ENCODE assay signal across 8 mouse cellular contexts in the genomic region with DNA sequence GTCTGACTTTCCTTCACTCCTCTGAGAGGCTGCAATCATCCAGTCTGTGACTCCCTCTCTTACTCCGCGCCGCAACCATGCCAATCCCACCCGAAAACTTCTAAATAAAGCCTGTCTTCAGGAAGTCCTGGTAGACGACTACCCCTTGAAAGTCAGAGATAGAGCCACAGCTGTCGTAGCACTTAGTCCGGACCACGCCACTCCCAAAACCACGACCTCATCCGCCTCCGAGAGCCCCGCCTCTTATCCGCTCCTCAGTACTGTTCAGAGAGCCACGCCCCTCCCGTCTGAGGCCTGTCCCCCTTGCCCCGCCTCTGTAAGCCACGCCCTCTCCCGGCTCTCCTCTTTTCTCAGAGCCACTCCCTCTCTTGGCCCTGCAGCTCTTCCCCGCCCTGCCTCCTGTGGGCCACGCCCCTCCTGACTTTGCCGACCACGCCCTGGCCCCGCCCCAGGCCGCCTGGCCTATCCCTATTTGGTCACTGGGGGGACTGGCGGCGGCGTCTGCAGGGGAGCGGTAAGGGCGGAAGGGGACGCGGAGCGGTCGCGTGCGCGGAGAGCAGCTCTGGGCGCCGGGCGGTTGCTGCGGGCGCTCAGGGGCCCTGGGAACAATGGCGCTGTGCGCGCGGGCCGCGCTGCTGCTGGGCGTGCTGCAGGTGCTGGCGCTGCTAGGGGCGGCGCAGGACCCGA. TPM values are rescaled to one million over a fixed set of nuclear protein-coding genes. Genes with fewer than 3 reads are reported as not detected.
A peak's percentile ranks its signal among the peaks of the same experiment; 100 is the strongest.
DNase-seq lines count a peak whose midpoint lies in the region; ATAC-seq and TF ChIP-seq lines count a peak whose summit lies in the region.

A gene (plus strand): TSS at position 428 of the 687 bp plus-strand sequence.

- 0% methylated on average over 52 of the region's 52 CpGs for WGBS in embryonic facial prominence, embryonic 13.5 days
- under 1% methylated on average over 52 of the region's 52 CpGs for WGBS in kidney, adult 2 months
- 1% methylated on average over 52 of the region's 52 CpGs for WGBS in limb, embryonic 12.5 days
- under 1% methylated on average over 50 of the region's 52 CpGs for WGBS in midbrain, embryonic 15.5 days
- WGBS in spleen, adult 2 months = under 1% methylated on average over 50 of the region's 52 CpGs

- TF ChIP-seq POLR2A in kidney, adult 2 months (IDR thresholded peaks at IDR 0.05; ENCODE audit: low read depth, low read length) = no peak
- peak; percentile 81 for TF ChIP-seq POLR2A in spleen, adult 2 months (IDR thresholded peaks at IDR 0.05; ENCODE audit: low read depth, low read length)

- peaks cover 3% of the 10 kb centered on the region; the same call in 1 of the 2 replicates for H3K36me3 ChIP-seq in embryonic facial prominence, embryonic 13.5 days
- no peaks in the 10 kb centered on the region for H3K36me3 ChIP-seq in kidney, adult 2 months (ENCODE audit: control insufficient read depth, insufficient read depth, low read length)
- peaks cover 4% of the 10 kb centered on the region for H3K36me3 ChIP-seq in limb, embryonic 12.5 days
- H3K36me3 ChIP-seq in midbrain, embryonic 15.5 days (replicated peaks) = no peaks in the 10 kb centered on the region
- H3K36me3 ChIP-seq in spleen, adult 2 months (ENCODE audit: control insufficient read depth, insufficient read depth, low read length) = peaks cover 2% of the 10 kb centered on the region

- no peak for TF ChIP-seq CTCF in kidney, adult 2 months (conservative IDR thresholded peaks at IDR 0.05; ENCODE audit: insufficient read depth, insufficient read length, low read depth, low read length)
- 0 out of 2 replicates have a peak, but pooled peaks have one; percentile 11 for TF ChIP-seq CTCF in spleen, adult 2 months (IDR thresholded peaks at IDR 0.05; ENCODE audit: extremely low read depth, insufficient read depth, insufficient read length, insufficient replicate concordance)

- H3K4me3 ChIP-seq in embryonic facial prominence, embryonic 13.5 days = peak within 1 kb of the TSS; percentile 75
- peak within 1 kb of the TSS; percentile 89 for H3K4me3 ChIP-seq in kidney, adult 2 months (ENCODE audit: insufficient read depth, low read depth, low read length)
- peak within 1 kb of the TSS; percentile 68 for H3K4me3 ChIP-seq in limb, embryonic 12.5 days (replicated peaks)
- peak within 1 kb of the TSS; percentile 73 for H3K4me3 ChIP-seq in midbrain, embryonic 15.5 days
- H3K4me3 ChIP-seq in spleen, adult 2 months (ENCODE audit: extremely low read depth, insufficient read depth, insufficient read length) = peak within 1 kb of the TSS; percentile 99

- peak within 1 kb of the TSS; percentile 75 for H3K4me2 ChIP-seq in embryonic facial prominence, embryonic 13.5 days
- H3K4me2 ChIP-seq in limb, embryonic 12.5 days = peak within 1 kb of the TSS; percentile 69
- peak within 1 kb of the TSS; percentile 92 for H3K4me2 ChIP-seq in midbrain, embryonic 15.5 days

- peak; percentile 98 for ATAC-seq in embryonic facial prominence, embryonic 13.5 days (ENCODE audit: insufficient number of reproducible peaks, insufficient read depth, low FRiP score, low TSS enrichment, low read depth)
- peak; percentile 98 for ATAC-seq in limb, embryonic 12.5 days (ENCODE audit: insufficient number of reproducible peaks, insufficient read depth, low FRiP score, low TSS enrichment, low read depth)
- ATAC-seq in midbrain, embryonic 15.5 days (replicated peaks) = peak; percentile 93

- peaks cover 12% of the 10 kb centered on the region for H3K27me3 ChIP-seq in embryonic facial prominence, embryonic 13.5 days
- H3K27me3 ChIP-seq in kidney, adult 2 months (replicated peaks; ENCODE audit: control insufficient read depth, insufficient read depth, low read length) = no peaks in the 10 kb centered on the region
- H3K27me3 ChIP-seq in limb, embryonic 12.5 days = peaks cover 13% of the 10 kb centered on the region
- H3K27me3 ChIP-seq in midbrain, embryonic 15.5 days (replicated peaks) = peaks cover 18% of the 10 kb centered on the region
- no peaks in the 10 kb centered on the region for H3K27me3 ChIP-seq in spleen, adult 2 months (ENCODE audit: control insufficient read depth, insufficient read depth, low read length)

- H3K9ac ChIP-seq in embryonic facial prominence, embryonic 13.5 days = peak within 1 kb of the TSS; percentile 84
- H3K9ac ChIP-seq in limb, embryonic 12.5 days (replicated peaks) = peak within 1 kb of the TSS; percentile 74
- H3K9ac ChIP-seq in midbrain, embryonic 15.5 days = peak within 1 kb of the TSS; percentile 53

- H3K4me1 ChIP-seq in embryonic facial prominence, embryonic 13.5 days = peaks cover 23% of the 10 kb centered on the region
- peaks cover 4% of the 10 kb centered on the region; the same call in 1 of the 2 replicates for H3K4me1 ChIP-seq in kidney, adult 2 months (ENCODE audit: control insufficient read depth, insufficient read depth, low read length)
- H3K4me1 ChIP-seq in limb, embryonic 12.5 days (replicated peaks) = peaks cover 19% of the 10 kb centered on the region
- H3K4me1 ChIP-seq in midbrain, embryonic 15.5 days = peaks cover 18% of the 10 kb centered on the region
- peaks cover 11% of the 10 kb centered on the region for H3K4me1 ChIP-seq in spleen, adult 2 months (ENCODE audit: control insufficient read depth, insufficient read depth, insufficient read length)

- DNase-seq in 3134 (ENCODE audit: extremely low read depth, insufficient read length, low spot score) = peak; percentile 98
- peak; percentile 100 for DNase-seq in adrenal gland, postnatal 36 days
- DNase-seq in heart, adult 18-20 months = peak; percentile 99 to 100
- peak; percentile 100 for DNase-seq in kidney, adult 2 months
- peak; percentile 99 to 100 for DNase-seq in spleen, adult 2 months (ENCODE audit: low read depth in 1 of 2, low spot score in 2 of 2)

- peak within 1 kb of the TSS; percentile 73 for H3K27ac ChIP-seq in embryonic facial prominence, embryonic 13.5 days
- peak within 1 kb of the TSS; percentile 87 for H3K27ac ChIP-seq in kidney, adult 2 months (ENCODE audit: insufficient read depth, low read depth, low read length)
- peak within 1 kb of the TSS; percentile 78 for H3K27ac ChIP-seq in limb, embryonic 12.5 days
- peak within 1 kb of the TSS; percentile 32 for H3K27ac ChIP-seq in midbrain, embryonic 15.5 days
- H3K27ac ChIP-seq in spleen, adult 2 months (ENCODE audit: insufficient read depth, low read length) = peak within 1 kb of the TSS; percentile 98

- peaks cover 6% of the 10 kb centered on the region; the same call in 1 of the 2 replicates for H3K9me3 ChIP-seq in embryonic facial prominence, embryonic 13.5 days
- H3K9me3 ChIP-seq in limb, embryonic 12.5 days = peaks cover 4% of the 10 kb centered on the region; the same call in 1 of the 2 replicates
- no peaks in the 10 kb centered on the region for H3K9me3 ChIP-seq in midbrain, embryonic 15.5 days

RNA-seq across cellular contexts. Expression of the gene that starts here (rescaled TPM):
- 100 to 1,000 TPM; 201 to 219 TPM for total RNA-seq in adrenal gland, postnatal 36 days (2021)
- 75.1 and 78.1 TPM in 2 replicates for polyA plus RNA-seq in embryonic facial prominence, embryonic 13.5 days (2015; fragmentation: Nextera tagmentation; extraction: Ambion mirVana)
- 10 to 100 TPM; 40.2 to 48.4 TPM for total RNA-seq in heart, adult 18-20 months (2021)
- polyA plus RNA-seq in kidney, adult 2 months (2012; rRNA removed) = 40.8 and 43.7 TPM in 2 replicates
- 80.7 and 89.1 TPM in 2 replicates for polyA plus RNA-seq in limb, embryonic 12.5 days (2016; fragmentation: Nextera tagmentation; extraction: Ambion mirVana)
- polyA plus RNA-seq in midbrain, embryonic 15.5 days (2015; fragmentation: Nextera tagmentation; extraction: Ambion mirVana) = 18.0 and 20.1 TPM in 2 replicates
- polyA plus RNA-seq in spleen, adult 2 months (2012; rRNA removed) = 90.0 and 142 TPM in 2 replicates

Comparison
In these comparisons a context has a peak if more than half of its experiments do, and no peak if none do; other contexts are left out.
1. Peak in every context shown above with its lines: DNase-seq, ATAC-seq, H3K4me3 ChIP-seq and H3K27ac ChIP-seq.
2. RNA of the gene that starts here (total RNA-seq): 201 to 219 TPM in adrenal gland, postnatal 36 days; 40.2 to 48.4 TPM in heart, adult 18-20 months; every median in the first group is over 4 times any median in the second.
3. H3K27ac ChIP-seq: peak in every context shown above with its lines; median percentile 98 in spleen, adult 2 months; 87 in kidney, adult 2 months; 78 in limb, embryonic 12.5 days; 73 in embryonic facial prominence, embryonic 13.5 days; 32 in midbrain, embryonic 15.5 days.